Mouse (Mus musculus): Measurements from ENCODE around the gene Ccdc102a. TPM values are rescaled to one million over a fixed set of nuclear protein-coding genes. Genes with fewer than 3 reads are reported as not detected.
"Not testable (repeated sequence)": the region's sequence is repeated elsewhere in the genome, so short reads cannot be mapped to it uniquely, and the experiment has no call there.

Gene Ccdc102a
- polyA plus RNA-seq, 1 experiment from 2014 or later, result 6.0 TPM

- no peak overlapping the region for H3K4me2 ChIP-seq (replicated peaks)
- peaks cover 45% of the 10 kb centered on the region for H3K36me3 ChIP-seq
- H3K9ac ChIP-seq (replicated peaks), result 0 out of 2 replicates have a peak overlapping the region, but pooled peaks have one; percentile 10
- peaks cover 20% of the 10 kb centered on the region for H3K4me1 ChIP-seq (replicated peaks)
- H3K27me3 ChIP-seq, result no peaks in the 10 kb centered on the region
- H3K4me3 ChIP-seq (replicated peaks), result no peak overlapping the region; the same call in 1 of the 2 replicates
- H3K9me3 ChIP-seq, result no peaks in the 10 kb centered on the region
- H3K27ac ChIP-seq, result no peak overlapping the region
- 35% methylated on average over 5 of the region's 5 CpGs for WGBS
- no peak; the same call in 1 of the 2 replicates for ATAC-seq
Measured at GRCm38 (mm10) chr8:94857011-94857345, 60.9 kb downstream of the Ccdc102a start.

- H3K4me3 ChIP-seq (replicated peaks); H3K27me3 ChIP-seq; H3K9me3 ChIP-seq; H3K27ac ChIP-seq; H3K9ac ChIP-seq (replicated peaks); ATAC-seq; H3K4me2 ChIP-seq (replicated peaks): not testable (repeated sequence)
- 89% methylated on average over 11 of the region's 11 CpGs for WGBS
- Histone ChIP-seq H3K4me1 (replicated peaks) (peaks cover 20% of the 10 kb centered on the region), H3K36me3 (peaks cover 50% of the 10 kb centered on the region)
Measured at GRCm38 (mm10) chr8:94854761-94855160, 63.1 kb downstream of the Ccdc102a start.

Other genes starting within 250 kb of the Ccdc102a start
- 0.21 and 0.43 TPM in 2 replicates for gene Pllp, start 221.8 kb downstream of the Ccdc102a start, polyA plus RNA-seq (2015; fragmentation: Nextera tagmentation; extraction: Ambion mirVana)
- not detected in 2 replicates for gene Ccl22, start 172.5 kb downstream of the Ccdc102a start, polyA plus RNA-seq (2015; fragmentation: Nextera tagmentation; extraction: Ambion mirVana)
- gene Cx3cl1, start 146.1 kb downstream of the Ccdc102a start, polyA plus RNA-seq (2015; fragmentation: Nextera tagmentation; extraction: Ambion mirVana), result 14.2 and 14.5 TPM in 2 replicates
- gene Ccl17, start 107.6 kb downstream of the Ccdc102a start, polyA plus RNA-seq (2015; fragmentation: Nextera tagmentation; extraction: Ambion mirVana), result 0.46 TPM in 1 of 2 replicates, not detected in the other
- gene Coq9, start 79.8 kb downstream of the Ccdc102a start, polyA plus RNA-seq (2015; fragmentation: Nextera tagmentation; extraction: Ambion mirVana), result 56.1 and 61.6 TPM in 2 replicates
- gene Ciapin1, start 79.7 kb downstream of the Ccdc102a start, polyA plus RNA-seq (2015; fragmentation: Nextera tagmentation; extraction: Ambion mirVana), result 202 and 203 TPM in 2 replicates
- gene Polr2c, start 60.6 kb downstream of the Ccdc102a start, polyA plus RNA-seq (2015; fragmentation: Nextera tagmentation; extraction: Ambion mirVana), result 133 and 140 TPM in 2 replicates
- 51.2 and 54.5 TPM in 2 replicates for gene Dok4, start 41.8 kb downstream of the Ccdc102a start, polyA plus RNA-seq (2015; fragmentation: Nextera tagmentation; extraction: Ambion mirVana)
- 0.08 and 0.13 TPM in 2 replicates for gene Adgrg5, start 5.6 kb upstream of the Ccdc102a start, polyA plus RNA-seq (2015; fragmentation: Nextera tagmentation; extraction: Ambion mirVana)
- gene Adgrg1, start 56.7 kb upstream of the Ccdc102a start, polyA plus RNA-seq (2015; fragmentation: Nextera tagmentation; extraction: Ambion mirVana), result 189 and 212 TPM in 2 replicates
- gene Adgrg3, start 99.6 kb upstream of the Ccdc102a start, polyA plus RNA-seq (2015; fragmentation: Nextera tagmentation; extraction: Ambion mirVana), result 0.96 and 1.3 TPM in 2 replicates
- 0.24 and 0.58 TPM in 2 replicates for gene Drc7, start 137.0 kb upstream of the Ccdc102a start, polyA plus RNA-seq (2015; fragmentation: Nextera tagmentation; extraction: Ambion mirVana)
- gene Katnb1, start 163.1 kb upstream of the Ccdc102a start, polyA plus RNA-seq (2015; fragmentation: Nextera tagmentation; extraction: Ambion mirVana), result 38.8 and 39.7 TPM in 2 replicates